Mouse (Mus musculus) mouse embryonic stem cell (cell line): ENCODE measurements around the gene Adgrb2.

Source experiments
- in situ Hi-C, 2 experiments: fragments of 300-500 bp; cut with MboI; formaldehyde crosslinking; loops; 1 replicate in 1 of 2; 3 replicates in 1 of 2; pipeline ENCODE4 v1.14.3; 2019 to 2020; ENCODE audit warnings: low sequenced_read_pairs in 2 of 2, low pct_unique_long_range_greater_than_20kb in 1 of 2, mixed read lengths in 1 of 2; ENCODE audit not compliant: unreplicated experiment in 1 of 2

The Adgrb2 gene

GRCm38 (mm10) chr4:129983764-129984420, 778 bp upstream of the Adgrb2 start:
- in situ Hi-C loops, result no loop called here

GRCm38 (mm10) chr4:129985161-129985670, 546 bp downstream of the Adgrb2 start:
- in situ Hi-C loops, result no loop called here

GRCm38 (mm10) chr4:129985671-129986441, 1.2 kb downstream of the Adgrb2 start:
- in situ Hi-C loops, result no loop called here

- in situ Hi-C loops, result no loop called here
These were observed 3.3 kb downstream of the Adgrb2 start for GRCm38 (mm10) chr4:129987825-129988504.

GRCm38 (mm10) chr4:129989925-129990324, 5.3 kb downstream of the Adgrb2 start:
- in situ Hi-C loops, result no loop called here

GRCm38 (mm10) chr4:129992720-129993119, 8.1 kb downstream of the Adgrb2 start:
- in situ Hi-C loops, result no loop called here

GRCm38 (mm10) chr4:129993213-129993612, 8.5 kb downstream of the Adgrb2 start:
- in situ Hi-C loops, result no loop called here

- in situ Hi-C loops, result no loop called here
These were observed 9.4 kb downstream of the Adgrb2 start for GRCm38 (mm10) chr4:129993944-129994695.

GRCm38 (mm10) chr4:129994728-129995127, 10.1 kb downstream of the Adgrb2 start:
- in situ Hi-C loops, result no loop called here

- in situ Hi-C loops, result no loop called here
These were observed 10.6 kb downstream of the Adgrb2 start for GRCm38 (mm10) chr4:129995255-129995654.

GRCm38 (mm10) chr4:129996015-129996414, 11.3 kb downstream of the Adgrb2 start:
- in situ Hi-C loops, result no loop called here

GRCm38 (mm10) chr4:129998124-129998523, 13.5 kb downstream of the Adgrb2 start:
- in situ Hi-C loops, result no loop called here

- in situ Hi-C loops, result no loop called here
These were observed 17.0 kb downstream of the Adgrb2 start for GRCm38 (mm10) chr4:130001710-130002109.

GRCm38 (mm10) chr4:130002157-130002556, 17.5 kb downstream of the Adgrb2 start:
- in situ Hi-C loops, result no loop called here

- in situ Hi-C loops, result no loop called here
These were observed 20.9 kb downstream of the Adgrb2 start for GRCm38 (mm10) chr4:130005593-130005992.

- in situ Hi-C loops, result no loop called here
These were observed 21.9 kb downstream of the Adgrb2 start for GRCm38 (mm10) chr4:130006533-130006932.

- in situ Hi-C loops, result no loop called here
These were observed 24.4 kb downstream of the Adgrb2 start for GRCm38 (mm10) chr4:130009043-130009442.

GRCm38 (mm10) chr4:130010723-130011122, 26.1 kb downstream of the Adgrb2 start:
- in situ Hi-C loops, result no loop called here

GRCm38 (mm10) chr4:130012234-130012633, 27.6 kb downstream of the Adgrb2 start:
- in situ Hi-C loops, result no loop called here
